Mouse (Mus musculus) erythroblast, embryonic 14.5 days (primary cell): Measurements from ENCODE around the gene Skap1. TPM values are rescaled to one million over a fixed set of nuclear protein-coding genes. Genes with fewer than 3 reads are reported as not detected.

Experiments
- H3K27me3 ChIP-seq: 2 replicates; pipeline ENCODE4 v1.6.1; 2012; ENCODE audit warnings: inconsistent platforms; ENCODE audit not compliant: control insufficient read depth
- H3K36me3 ChIP-seq: 2 replicates; pipeline ENCODE4 v1.6.1; 2012; ENCODE audit warnings: mild to moderate bottlenecking, inconsistent platforms; ENCODE audit not compliant: control insufficient read depth
- H3K4me1 ChIP-seq: 2 replicates; pipeline ENCODE4 v1.6.1; 2012; ENCODE audit warnings: inconsistent platforms; ENCODE audit not compliant: control insufficient read depth
- H3K4me3 ChIP-seq: replicated peaks from 2 replicates; pipeline ENCODE3; 2012; ENCODE audit warnings: moderate library complexity, mild to moderate bottlenecking, inconsistent platforms
- H3K9me3 ChIP-seq: 2 replicates; pipeline ENCODE4 v1.6.1; 2012; ENCODE audit warnings: low read length, inconsistent platforms, mixed read lengths; ENCODE audit not compliant: control insufficient read depth
- GATA1 ChIP-seq: IDR thresholded peaks from 2 replicates; pipeline ENCODE4 v1.6.1; 2012; ENCODE audit warnings: low read length, inconsistent platforms, mixed read lengths
- TAL1 ChIP-seq: IDR thresholded peaks from 3 replicates; pipeline ENCODE4 v1.6.1; 2012; ENCODE audit warnings: low read length, inconsistent platforms, mixed read lengths
- polyA plus RNA-seq: library from polyadenylated mRNA; stranded (reverse); fragments of >175 nt; gene quantifications from 2 replicates; pipeline ENCODE4 v1.2.3, GENCODE M21; 2012

Skap1 gene
- polyA plus RNA-seq, 1 experiment = not detected

DNA sequence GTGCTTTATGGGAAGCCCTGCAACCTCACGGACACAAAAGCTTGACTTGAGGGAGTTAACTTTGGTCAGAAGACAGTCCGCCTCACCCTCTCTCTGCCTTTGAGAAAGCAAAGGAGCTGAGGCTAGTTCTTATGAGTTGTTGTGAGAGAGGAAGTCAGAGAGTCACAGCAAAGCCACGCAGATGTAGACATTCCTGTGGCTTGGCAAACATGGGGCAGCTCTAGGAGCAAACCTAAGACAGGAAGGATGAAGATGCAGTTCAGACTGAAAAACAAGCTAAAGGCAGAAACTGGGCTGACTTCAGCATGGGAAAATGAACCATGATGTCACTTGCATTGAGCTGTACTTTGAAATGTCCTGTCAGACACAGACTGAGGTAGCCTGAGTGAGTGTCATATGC, 283.2 kb downstream of the Skap1 start:
- no peak for TF ChIP-seq TAL1
- no peak for TF ChIP-seq GATA1
- H3K4me1 ChIP-seq = no peaks in the 10 kb centered on the region
- no peaks in the 10 kb centered on the region for H3K9me3 ChIP-seq
- H3K27me3 ChIP-seq = peaks cover 13% of the 10 kb centered on the region
- no peak overlapping the region for H3K4me3 ChIP-seq
- no peaks in the 10 kb centered on the region for H3K36me3 ChIP-seq

DNA sequence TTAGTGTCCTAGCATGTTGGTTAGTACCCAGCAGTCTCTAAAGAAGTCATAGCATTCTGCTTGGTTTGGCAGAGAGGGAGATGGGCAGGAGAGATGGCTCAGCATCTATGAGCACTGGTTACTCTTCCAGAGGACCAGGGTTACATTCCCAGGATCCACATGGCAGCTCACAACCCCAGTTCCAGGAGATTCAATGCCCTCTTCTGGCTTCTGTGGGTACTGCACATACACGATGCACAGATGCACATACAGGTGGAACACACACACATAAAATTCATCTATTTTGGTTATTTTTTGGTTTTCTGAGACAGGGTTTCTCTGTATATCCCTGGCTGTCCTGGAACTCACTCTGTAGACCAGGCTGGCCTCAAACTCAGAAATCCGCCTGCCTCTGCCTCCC, 290.9 kb downstream of the Skap1 start:
- no peak for TF ChIP-seq GATA1
- TF ChIP-seq TAL1 = no peak
- Histone ChIP-seq H3K36me3 (no peaks in the 10 kb centered on the region), H3K27me3 (no peaks in the 10 kb centered on the region), H3K4me1 (no peaks in the 10 kb centered on the region), H3K4me3 (no peak overlapping the region), H3K9me3 (no peaks in the 10 kb centered on the region)

DNA sequence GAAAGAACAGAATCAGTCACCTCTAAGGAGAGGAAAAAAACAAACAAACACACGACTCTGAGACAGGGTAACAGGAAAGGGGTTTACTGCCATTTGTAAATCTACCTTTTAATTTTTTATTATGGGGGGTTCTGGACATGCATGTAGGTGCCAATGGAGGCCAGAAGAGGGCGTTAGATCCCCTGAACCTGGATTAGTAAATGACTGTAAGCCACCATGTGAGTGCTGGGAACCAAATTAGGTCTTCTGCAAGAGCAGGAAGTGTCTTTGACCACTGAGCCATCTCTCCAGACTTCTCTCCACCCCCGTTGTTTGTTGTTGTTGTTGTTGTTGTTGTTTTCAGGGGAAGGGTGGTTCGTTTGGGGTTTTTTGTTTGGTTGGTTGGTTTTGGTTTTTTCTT, 293.0 kb downstream of the Skap1 start:
- Histone ChIP-seq H3K4me3 (no peak overlapping the region), H3K36me3 (no peaks in the 10 kb centered on the region), H3K9me3 (no peaks in the 10 kb centered on the region), H3K4me1 (no peaks in the 10 kb centered on the region), H3K27me3 (no peaks in the 10 kb centered on the region)
- no peak for TF ChIP-seq TAL1

DNA sequence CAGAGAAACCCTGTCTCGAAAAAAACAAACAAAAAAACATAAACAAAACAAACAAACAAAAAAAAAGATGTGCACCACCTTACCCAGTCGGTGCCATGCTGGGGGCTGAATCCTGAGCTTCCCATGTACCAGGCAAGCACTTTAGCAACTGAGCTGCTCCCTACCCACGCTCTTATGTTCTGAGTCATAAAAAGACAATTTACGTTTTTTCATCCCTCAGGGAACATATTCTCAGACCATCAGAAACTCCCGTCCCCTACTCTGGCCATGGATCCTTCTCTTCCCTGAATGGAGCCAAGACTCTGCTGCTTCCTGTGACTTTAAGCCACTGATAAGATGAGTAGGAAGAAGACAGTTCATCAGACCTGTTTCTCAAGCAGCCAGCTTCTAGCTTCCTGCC, 294.0 kb downstream of the Skap1 start:
- H3K9me3 ChIP-seq = no peaks in the 10 kb centered on the region
- TF ChIP-seq GATA1 (no peak), TAL1 (no peak)
- H3K4me3 ChIP-seq = no peak overlapping the region
- H3K36me3 ChIP-seq = no peaks in the 10 kb centered on the region
- no peaks in the 10 kb centered on the region for H3K27me3 ChIP-seq
- H3K4me1 ChIP-seq = no peaks in the 10 kb centered on the region

DNA sequence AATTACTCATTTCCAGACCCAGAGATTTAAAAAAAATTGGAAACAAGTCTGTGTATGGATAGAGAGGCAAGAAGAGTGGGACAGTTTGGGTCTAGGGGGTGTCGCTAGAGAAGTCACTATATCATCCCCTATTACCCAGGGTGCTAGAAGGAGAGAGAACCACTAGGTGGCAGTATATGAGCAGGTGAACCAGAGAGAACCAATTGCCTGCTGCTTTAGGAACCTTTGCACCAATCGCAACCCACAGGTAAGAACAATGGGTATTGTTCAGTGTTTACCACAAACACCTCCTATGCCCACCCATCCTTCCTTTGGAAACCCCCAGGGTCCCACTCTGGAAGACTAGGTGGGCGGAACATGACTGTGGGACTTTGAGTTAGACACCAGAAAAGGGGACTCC, 295.6 kb downstream of the Skap1 start:
- H3K36me3 ChIP-seq = no peaks in the 10 kb centered on the region
- H3K27me3 ChIP-seq = no peaks in the 10 kb centered on the region
- no peaks in the 10 kb centered on the region for H3K9me3 ChIP-seq
- TF ChIP-seq GATA1 (no peak), TAL1 (no peak)
- H3K4me3 ChIP-seq = no peak overlapping the region
- no peaks in the 10 kb centered on the region for H3K4me1 ChIP-seq

DNA sequence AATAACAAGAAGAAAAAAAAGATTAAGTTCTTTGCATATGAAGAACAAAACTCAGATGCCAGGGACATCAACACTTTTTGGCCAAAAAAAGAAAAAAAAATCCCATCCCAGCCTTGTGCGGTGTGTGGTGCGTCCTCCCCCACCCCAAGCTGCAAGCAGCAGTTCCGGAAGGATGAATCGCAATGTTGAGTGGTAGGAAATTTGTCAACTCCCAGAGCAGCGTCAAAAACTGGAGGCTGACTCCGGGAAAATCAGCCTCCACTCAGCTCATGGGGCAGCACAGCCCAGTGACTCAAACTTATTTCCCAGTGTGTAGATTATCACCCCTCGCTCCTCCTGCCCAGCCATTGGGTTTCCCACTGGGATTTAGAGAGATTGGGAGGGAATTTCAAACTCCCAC, 297.6 kb downstream of the Skap1 start:
- no peaks in the 10 kb centered on the region for H3K27me3 ChIP-seq
- no peaks in the 10 kb centered on the region for H3K9me3 ChIP-seq
- H3K4me1 ChIP-seq = no peaks in the 10 kb centered on the region
- H3K4me3 ChIP-seq = no peak overlapping the region
- peaks cover 1% of the 10 kb centered on the region; the same call in 1 of the 2 replicates for H3K36me3 ChIP-seq
- TF ChIP-seq GATA1 = no peak
- no peak for TF ChIP-seq TAL1

DNA sequence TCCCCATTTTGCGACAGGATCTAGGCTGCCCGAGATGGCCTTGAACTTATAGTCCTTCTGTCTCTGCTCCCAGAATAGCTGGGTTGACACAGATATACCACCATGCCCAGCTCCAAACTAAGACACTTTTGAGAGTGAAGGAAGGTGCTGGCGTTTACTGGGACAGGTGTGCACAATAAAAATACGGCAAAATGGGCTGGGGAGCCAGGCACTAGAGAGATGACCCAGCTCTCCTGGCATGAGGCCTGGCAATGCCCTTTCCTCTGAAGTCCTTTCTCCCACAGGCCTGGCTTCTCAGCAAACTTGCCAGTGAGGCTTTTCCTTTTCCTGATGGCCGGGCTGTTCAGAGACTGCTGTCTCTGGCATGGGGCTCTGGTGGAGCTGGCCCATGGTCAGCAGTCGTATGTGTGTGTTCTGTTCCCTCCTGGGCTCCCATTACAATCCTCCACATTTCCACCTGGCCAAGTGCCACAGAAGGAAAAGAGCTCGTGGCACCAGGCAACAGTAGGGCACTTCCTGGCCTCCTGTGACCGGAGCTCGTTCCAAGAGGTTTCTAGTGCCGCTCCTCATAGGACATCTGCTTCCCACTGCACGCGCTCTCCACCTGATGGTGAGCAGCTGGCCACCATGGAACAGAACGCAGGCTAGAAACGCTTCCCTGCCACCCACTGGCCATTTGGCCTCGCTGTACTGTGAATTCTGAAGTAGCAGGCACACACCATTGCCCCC, 298.5 kb downstream of the Skap1 start:
- Histone ChIP-seq H3K36me3 (peaks cover 9% of the 10 kb centered on the region), H3K4me3 (no peak overlapping the region), H3K9me3 (no peaks in the 10 kb centered on the region), H3K4me1 (no peaks in the 10 kb centered on the region), H3K27me3 (no peaks in the 10 kb centered on the region)
- TF ChIP-seq GATA1 (no peak), TAL1 (no peak)

DNA sequence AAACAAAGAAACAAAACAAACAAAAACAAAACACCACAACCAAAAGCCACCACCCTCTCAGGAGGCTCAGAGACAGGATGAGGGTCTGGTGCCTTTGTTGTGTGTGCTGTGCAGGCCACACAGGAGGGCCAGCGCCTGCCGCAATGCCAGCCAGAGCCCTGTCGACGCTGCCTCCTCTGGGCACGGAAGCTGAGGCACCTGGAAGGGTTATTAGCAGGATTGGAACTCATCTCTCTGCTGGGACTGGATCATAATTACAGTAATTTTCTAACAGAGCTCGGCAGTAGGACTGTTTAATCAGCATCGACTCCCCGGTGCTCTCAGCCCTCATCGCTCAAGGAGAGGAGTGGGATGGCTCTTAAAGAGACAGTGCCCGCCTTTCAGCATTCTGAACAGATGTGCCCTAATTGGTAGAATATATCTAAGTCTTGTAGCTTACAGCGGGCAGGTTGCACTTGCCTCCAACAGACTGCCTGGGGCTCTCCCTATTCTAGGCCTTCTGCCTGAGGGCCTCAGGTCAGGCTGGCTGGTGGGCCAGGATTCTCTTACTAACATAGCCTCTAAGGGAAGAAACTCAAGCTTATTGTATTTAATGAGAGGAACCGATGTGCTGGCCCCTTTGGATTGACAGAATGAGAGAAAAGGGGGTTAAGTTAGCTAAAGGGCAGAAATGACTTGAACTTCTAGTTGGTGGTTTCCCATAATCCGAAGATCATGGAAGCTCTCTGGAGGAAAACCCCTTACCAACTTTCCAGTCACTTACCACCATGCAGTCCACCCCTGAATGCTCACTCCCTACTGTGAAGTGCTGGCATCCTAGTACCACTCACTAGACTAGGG, 300.3 kb downstream of the Skap1 start:
- Histone ChIP-seq H3K4me3 (no peak overlapping the region), H3K27me3 (no peaks in the 10 kb centered on the region), H3K9me3 (no peaks in the 10 kb centered on the region), H3K36me3 (peaks cover 26% of the 10 kb centered on the region), H3K4me1 (no peaks in the 10 kb centered on the region)
- no peak for TF ChIP-seq TAL1
- TF ChIP-seq GATA1 = no peak

DNA sequence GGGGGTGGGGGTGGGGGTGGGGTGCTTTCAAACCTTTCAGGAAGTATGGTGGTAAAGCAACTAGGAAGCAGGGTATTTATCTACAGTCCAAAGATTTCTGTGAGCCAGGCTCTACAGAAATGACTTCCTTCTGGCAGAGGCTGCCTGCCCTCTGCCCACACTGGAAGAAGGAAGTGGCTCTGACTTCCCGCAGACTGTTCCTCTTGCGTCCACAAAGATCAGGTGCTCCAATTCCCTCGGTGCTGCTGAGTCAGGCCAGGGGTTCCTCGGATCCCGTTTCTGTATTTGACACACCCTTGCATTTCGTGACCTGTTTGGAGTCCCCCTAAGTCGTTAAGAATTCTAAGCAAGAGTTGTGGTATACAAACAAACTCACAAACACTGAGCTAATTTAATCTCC, 301.3 kb downstream of the Skap1 start:
- Histone ChIP-seq H3K4me3 (no peak overlapping the region), H3K4me1 (no peaks in the 10 kb centered on the region), H3K27me3 (no peaks in the 10 kb centered on the region), H3K9me3 (no peaks in the 10 kb centered on the region), H3K36me3 (peaks cover 36% of the 10 kb centered on the region)
- no peak for TF ChIP-seq GATA1
- TF ChIP-seq TAL1 = no peak

DNA sequence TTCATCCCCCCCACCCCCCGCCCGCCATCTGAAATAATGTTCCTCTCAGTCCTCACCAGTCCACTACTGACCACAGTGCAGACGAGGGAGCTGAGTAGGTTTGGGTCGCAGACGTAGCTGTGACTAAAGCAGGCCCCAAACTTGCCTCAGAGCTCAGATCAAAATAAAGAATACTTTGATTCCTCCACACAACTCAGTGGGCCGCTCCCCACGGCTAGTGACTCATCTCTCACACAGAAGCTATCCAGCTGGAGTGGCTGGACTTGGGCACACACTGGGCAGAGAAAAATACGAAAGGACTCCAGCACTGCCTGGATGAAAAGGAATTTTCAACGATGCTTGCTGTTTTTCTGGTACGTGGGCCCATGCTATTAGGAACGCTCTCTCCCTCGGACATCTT, 302.2 kb downstream of the Skap1 start:
- no peak overlapping the region for H3K4me3 ChIP-seq
- H3K4me1 ChIP-seq = no peaks in the 10 kb centered on the region
- no peaks in the 10 kb centered on the region for H3K9me3 ChIP-seq
- peaks cover 45% of the 10 kb centered on the region for H3K36me3 ChIP-seq
- TF ChIP-seq GATA1 (no peak), TAL1 (no peak)
- no peaks in the 10 kb centered on the region for H3K27me3 ChIP-seq
